Mouse (Mus musculus) cerebellum, adult 2 months (tissue): Measurements from ENCODE around the gene Usp22.

Experiments
- CTCF ChIP-seq: fragments of 200-500 bp; IDR thresholded peaks from 2 replicates; pipeline ENCODE4 v1.5.1; 2011; ENCODE audit warnings: low read depth, mild to moderate bottlenecking, control low read depth, low read length, moderate library complexity, borderline replicate concordance; ENCODE audit not compliant: insufficient read depth
- POLR2A ChIP-seq: fragments of 200-500 bp; IDR thresholded peaks from 2 replicates; pipeline ENCODE4 v1.6.1; 2011; ENCODE audit warnings: low read length, control low read depth, borderline replicate concordance; ENCODE audit not compliant: insufficient read depth

DNA sequence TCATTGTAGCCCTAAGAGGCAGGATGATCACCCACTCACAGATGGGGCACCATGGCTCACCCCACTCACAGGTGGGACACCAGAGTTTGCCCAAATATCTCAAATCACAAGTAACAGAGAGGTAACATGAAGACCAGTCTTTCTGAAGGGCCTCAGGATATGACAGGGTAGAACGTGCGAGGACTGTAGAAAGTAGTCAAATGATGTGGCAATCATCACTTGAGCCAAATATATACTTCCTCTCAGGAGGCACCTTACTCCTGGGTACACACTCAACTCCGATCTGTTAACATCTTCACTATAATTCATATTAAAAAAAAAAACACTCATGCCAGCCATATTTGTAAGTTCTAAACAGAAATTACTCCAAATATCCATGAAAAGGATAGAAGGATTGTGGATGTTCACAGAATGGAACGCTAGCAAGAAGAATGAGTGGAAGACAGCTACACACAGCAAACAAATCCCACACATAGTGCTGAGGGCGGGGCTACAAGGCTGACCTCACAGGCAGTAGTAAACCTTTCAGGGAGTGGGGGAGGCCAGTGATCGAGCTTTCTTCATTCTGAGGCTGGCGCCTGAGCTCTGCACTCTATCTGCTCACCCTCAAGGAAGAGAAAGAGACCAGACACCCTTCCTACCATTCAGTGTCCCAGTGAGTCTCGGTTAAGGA, 62.4 kb downstream of the Usp22 start:
- TF ChIP-seq CTCF (no peak), POLR2A (no peak)
